Mouse (Mus musculus) liver, embryonic 13.5 days (tissue): ENCODE data around the gene Trim9. TPM values are rescaled to one million over a fixed set of nuclear protein-coding genes. Genes with fewer than 3 reads are reported as not detected.

Experiments used
- ATAC-seq: fragments of 200-750 bp; cut with Nextera tagmentation; 2 replicates; pipeline ENCODE4 v1.8.0; 2017; ENCODE audit warnings: low read depth, mild to moderate bottlenecking, moderate number of reproducible peaks, moderate library complexity
- DNase-seq: peaks from one replicate; pipeline ENCODE4 v3.0.0; 2022
- H3K27ac ChIP-seq: fragments of 300-500 bp; sonication (generic); 2 replicates; pipeline ENCODE4 v1.5.1; 2015; ENCODE audit warnings: moderate library complexity, mild to moderate bottlenecking, inconsistent platforms
- H3K27me3 ChIP-seq: fragments of 300-500 bp; sonication (generic); 2 replicates; pipeline ENCODE4 v1.6.1; 2015; ENCODE audit warnings: mild to moderate bottlenecking, inconsistent platforms
- H3K36me3 ChIP-seq: fragments of 300-500 bp; sonication (generic); 2 replicates; pipeline ENCODE4 v1.6.1; 2015; ENCODE audit warnings: mild to moderate bottlenecking, inconsistent platforms
- H3K4me1 ChIP-seq: fragments of 300-500 bp; sonication (generic); replicated peaks from 2 replicates; pipeline ENCODE4 v1.6.1; 2015; ENCODE audit warnings: inconsistent platforms
- H3K4me2 ChIP-seq: fragments of 300-500 bp; sonication (generic); 2 replicates; pipeline ENCODE4 v1.6.1; 2015; ENCODE audit warnings: inconsistent platforms, mild to moderate bottlenecking, moderate library complexity
- H3K4me3 ChIP-seq: fragments of 300-500 bp; sonication (generic); replicated peaks from 2 replicates; pipeline ENCODE4 v1.5.1; 2015; ENCODE audit warnings: mild to moderate bottlenecking, inconsistent platforms
- H3K9ac ChIP-seq: fragments of 300-500 bp; sonication (generic); 2 replicates; pipeline ENCODE4 v1.6.1; 2015; ENCODE audit warnings: mild to moderate bottlenecking, inconsistent platforms
- H3K9me3 ChIP-seq: fragments of 300-500 bp; sonication (generic); replicated peaks from 2 replicates; pipeline ENCODE4 v1.6.1; 2016; ENCODE audit warnings: inconsistent platforms
- WGBS: fragments of 180-500 bp; shearing (Covaris S2); methylation state at CpG from one replicate; pipeline ENCODE4 v1.1.7; 2015; ENCODE audit not compliant: insufficient replicate concordance; 5-methylcytosine and 5-hydroxymethylcytosine counted together
- polyA plus RNA-seq: library from polyadenylated mRNA; unstranded; fragments of >200 nt; fragmentation: Nextera tagmentation; extraction: Ambion mirVana; gene quantifications from 2 replicates; pipeline ENCODE4 v1.2.1, GENCODE M21; 2015

The Trim9 gene
- polyA plus RNA-seq, 1 experiment from 2014 or later, result 0.06 TPM

DNA sequence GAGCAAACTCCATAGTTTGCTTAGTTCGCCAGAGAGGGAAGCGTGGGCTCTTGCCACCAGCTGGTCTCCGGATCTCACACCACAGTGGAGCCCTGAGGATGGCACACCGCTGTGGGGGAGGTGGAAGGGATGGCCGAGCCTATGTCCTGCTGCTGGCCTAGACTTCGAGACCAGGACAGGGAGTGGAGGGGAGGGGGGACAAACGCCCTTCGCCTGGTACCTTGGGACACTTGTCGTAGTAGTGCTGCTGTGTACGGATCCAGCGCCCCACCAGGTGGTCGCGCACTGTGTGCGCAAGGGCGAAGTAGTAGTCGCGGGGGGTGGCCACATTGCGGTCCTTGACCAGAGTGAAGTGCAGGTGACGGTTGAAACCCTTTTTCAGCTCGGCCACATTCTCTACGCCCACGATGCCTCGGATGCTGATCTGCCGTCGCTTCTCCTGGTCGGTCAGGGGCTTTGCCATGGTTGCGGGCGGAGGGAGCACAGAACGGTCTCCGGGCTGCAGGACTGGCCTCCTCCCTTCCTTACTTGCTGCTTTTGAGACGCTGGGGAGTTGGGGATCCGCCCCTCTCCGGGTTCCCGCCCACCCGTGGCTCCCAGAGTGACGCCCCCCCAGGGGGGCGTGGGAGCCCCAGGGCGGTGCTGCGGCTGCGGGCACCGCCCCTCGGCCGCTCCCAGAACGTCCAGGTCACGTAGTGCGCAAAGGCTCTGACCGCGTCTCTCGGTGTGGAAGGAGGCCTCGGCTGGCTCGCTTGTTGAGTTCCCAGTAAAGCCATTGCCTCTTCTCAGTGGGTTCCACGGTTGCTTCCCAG, 120.1 kb downstream of the Trim9 start:
- WGBS, result 1% methylated on average over 45 of the region's 52 CpGs
- Histone ChIP-seq H3K4me2 (peak overlapping the region; percentile 86), H3K4me1 (peaks cover 58% of the 10 kb centered on the region), H3K9ac (peak overlapping the region; percentile 75), H3K27ac (peak overlapping the region; percentile 67), H3K4me3 (peak overlapping the region; percentile 62), H3K36me3 (no peaks in the 10 kb centered on the region), H3K9me3 (no peaks in the 10 kb centered on the region), H3K27me3 (no peaks in the 10 kb centered on the region)
- peak; percentile 86 for DNase-seq
- peak; percentile 96 for ATAC-seq

DNA sequence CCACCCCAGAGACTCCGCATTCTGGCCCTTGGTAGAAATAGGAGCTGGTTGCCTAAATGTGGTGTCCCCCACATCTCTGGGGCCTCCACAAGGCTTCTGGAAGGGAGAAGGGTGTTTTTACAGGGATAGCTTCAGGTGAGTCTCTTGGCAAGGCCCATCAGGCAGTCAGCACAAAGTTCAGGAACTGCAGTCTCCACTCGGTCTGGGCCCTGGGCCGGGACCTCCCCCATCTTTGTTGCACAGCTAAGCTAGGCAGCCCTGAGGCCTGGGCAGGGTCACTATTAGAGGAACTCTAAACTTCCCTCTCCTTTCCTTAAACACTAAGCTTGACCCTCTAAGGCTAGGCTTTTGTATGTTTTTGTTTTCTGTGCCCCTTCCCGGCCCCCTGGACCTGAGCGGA, 120.8 kb downstream of the Trim9 start:
- H3K4me1 ChIP-seq, result peaks cover 51% of the 10 kb centered on the region
- no peak for ATAC-seq
- peak overlapping the region; percentile 75 for H3K9ac ChIP-seq
- no peaks in the 10 kb centered on the region for H3K36me3 ChIP-seq
- WGBS, result 34% methylated on average over 5 of the region's 5 CpGs
- H3K27me3 ChIP-seq, result no peaks in the 10 kb centered on the region
- DNase-seq, result no peak
- no peaks in the 10 kb centered on the region for H3K9me3 ChIP-seq
- H3K4me3 ChIP-seq, result peak overlapping the region; percentile 62
- H3K27ac ChIP-seq, result peak overlapping the region; percentile 67; the same call in 1 of the 2 replicates
- peak overlapping the region; percentile 86 for H3K4me2 ChIP-seq

GRCm38 (mm10) chr12:70223331-70223730, 124.1 kb downstream of the Trim9 start:
- no peak overlapping the region for H3K9ac ChIP-seq
- no peak overlapping the region for H3K4me3 ChIP-seq
- H3K9me3 ChIP-seq, result no peaks in the 10 kb centered on the region
- no peak overlapping the region for H3K4me2 ChIP-seq
- peak overlapping the region; percentile 52 for H3K27ac ChIP-seq
- DNase-seq (no peak), ATAC-seq (no peak)
- WGBS, result 61% methylated on average over 4 of the region's 4 CpGs
- H3K36me3 ChIP-seq, result 0 out of 2 replicates have a peak, but pooled peaks cover 3% of the 10 kb centered on the region
- no peaks in the 10 kb centered on the region for H3K27me3 ChIP-seq
- H3K4me1 ChIP-seq, result peaks cover 36% of the 10 kb centered on the region

- DNase-seq (no peak), ATAC-seq (no peak)
- no peak overlapping the region for H3K9ac ChIP-seq
- no peak overlapping the region for H3K4me2 ChIP-seq
- WGBS, result 64% methylated on average over 5 of the region's 5 CpGs
- no peaks in the 10 kb centered on the region for H3K9me3 ChIP-seq
- H3K4me1 ChIP-seq, result peaks cover 17% of the 10 kb centered on the region
- no peak overlapping the region for H3K27ac ChIP-seq
- no peak overlapping the region for H3K4me3 ChIP-seq
- H3K36me3 ChIP-seq, result 0 out of 2 replicates have a peak, but pooled peaks cover 4% of the 10 kb centered on the region
- no peaks in the 10 kb centered on the region for H3K27me3 ChIP-seq
Observed at GRCm38 (mm10) chr12:70221425-70221824, 126.0 kb downstream of the Trim9 start.

DNA sequence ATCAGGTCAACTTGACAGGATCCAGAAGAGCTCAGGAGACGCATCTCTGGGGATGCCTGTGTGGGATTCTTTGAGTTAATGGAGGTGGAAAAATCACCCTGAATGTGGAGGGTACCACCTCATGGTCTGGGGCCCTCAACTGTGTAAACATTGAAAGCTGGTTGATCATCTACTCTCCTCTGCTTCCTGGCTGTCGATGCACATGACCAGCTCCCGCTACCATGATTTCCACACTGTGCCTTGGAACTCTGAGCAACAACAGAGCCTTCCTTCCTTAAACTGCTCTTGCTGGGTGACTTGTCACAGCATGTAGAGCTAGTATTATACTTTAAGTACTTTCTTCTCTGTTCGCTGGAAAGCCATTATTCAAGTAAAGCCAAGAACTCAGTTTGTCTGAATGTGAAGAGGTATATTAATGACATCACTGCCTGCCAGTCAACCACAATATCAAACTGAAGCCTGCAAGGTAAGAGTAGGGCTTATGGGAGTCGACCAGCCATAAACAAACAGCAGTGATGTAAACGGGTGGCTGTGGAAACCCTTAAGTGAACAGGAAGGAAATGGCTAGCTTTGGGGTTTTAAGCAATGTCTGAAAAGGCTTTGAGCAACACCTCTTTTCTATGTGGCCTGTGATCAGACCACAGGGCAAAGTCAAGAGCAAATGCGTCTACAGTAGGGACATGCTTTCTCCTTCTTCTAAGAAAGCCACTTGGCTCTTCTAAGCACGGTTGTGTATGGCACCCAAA, 128.4 kb downstream of the Trim9 start:
- Histone ChIP-seq H3K9ac (no peak overlapping the region), H3K4me3 (no peak overlapping the region), H3K9me3 (no peaks in the 10 kb centered on the region), H3K4me1 (peaks cover 7% of the 10 kb centered on the region; the same call in 1 of the 2 replicates), H3K4me2 (no peak overlapping the region), H3K27ac (no peak overlapping the region), H3K27me3 (no peaks in the 10 kb centered on the region), H3K36me3 (0 out of 2 replicates have a peak, but pooled peaks cover 7% of the 10 kb centered on the region)
- ATAC-seq (no peak), DNase-seq (no peak)
- WGBS, result 38% methylated on average over 8 of the region's 8 CpGs

DNA sequence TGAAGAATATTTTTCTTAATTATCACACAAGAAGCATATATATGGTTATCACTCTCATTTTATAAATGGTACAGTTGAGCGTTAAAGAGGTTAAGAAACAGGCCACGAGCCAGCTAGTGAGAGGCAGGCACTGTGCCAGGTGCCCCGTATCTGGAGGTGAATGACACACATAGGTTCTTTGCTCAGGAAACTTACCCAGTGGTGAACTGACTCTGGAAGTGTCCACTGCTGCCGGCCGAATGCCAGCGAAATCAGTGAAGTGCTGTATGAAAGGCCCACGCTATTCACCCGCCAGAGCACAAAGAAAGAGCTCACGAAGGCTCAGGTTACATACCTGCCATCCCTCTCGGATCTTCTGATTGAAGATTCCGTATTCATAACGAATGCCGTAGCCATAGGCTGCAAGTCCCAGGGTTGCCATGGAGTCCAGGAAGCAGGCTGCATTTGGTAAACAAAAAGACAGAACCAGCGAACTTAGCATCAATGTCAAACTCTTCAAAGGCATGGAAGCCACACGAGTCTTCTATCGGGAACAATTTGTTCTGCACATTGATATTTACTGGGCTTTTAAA, 131.1 kb downstream of the Trim9 start:
- ATAC-seq (no peak), DNase-seq (no peak)
- Histone ChIP-seq H3K36me3 (0 out of 2 replicates have a peak, but pooled peaks cover 7% of the 10 kb centered on the region), H3K4me2 (no peak overlapping the region), H3K4me1 (peaks cover 3% of the 10 kb centered on the region; the same call in 1 of the 2 replicates), H3K27ac (no peak overlapping the region), H3K9ac (no peak overlapping the region), H3K4me3 (no peak overlapping the region), H3K27me3 (no peaks in the 10 kb centered on the region), H3K9me3 (no peaks in the 10 kb centered on the region)
- WGBS, result 78% methylated on average over 16 of the region's 16 CpGs

DNA sequence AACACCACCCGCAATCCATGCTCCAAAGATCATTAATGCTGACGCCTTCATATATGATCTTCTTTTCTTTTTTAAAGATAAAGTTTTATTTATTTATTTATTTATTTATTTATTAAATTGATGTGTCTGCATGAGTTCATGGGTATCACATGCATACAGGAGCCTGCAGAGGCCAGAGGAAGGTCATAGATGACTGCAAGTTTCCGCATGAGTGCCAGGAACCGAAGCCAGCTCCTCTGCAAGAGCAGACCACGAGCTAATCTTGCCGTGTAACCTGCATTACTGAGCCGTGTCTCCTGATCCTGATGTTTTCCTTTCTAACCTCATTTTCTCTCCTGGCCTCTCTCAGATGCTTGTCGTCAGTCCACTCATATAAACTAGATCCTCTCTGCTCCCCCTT, 133.1 kb downstream of the Trim9 start:
- no peak overlapping the region for H3K9ac ChIP-seq
- ATAC-seq (no peak), DNase-seq (no peak)
- WGBS, result 66% methylated on average over 8 of the region's 8 CpGs
- H3K4me3 ChIP-seq, result no peak overlapping the region
- no peaks in the 10 kb centered on the region for H3K9me3 ChIP-seq
- H3K4me1 ChIP-seq, result no peaks in the 10 kb centered on the region
- H3K4me2 ChIP-seq, result no peak overlapping the region
- no peak overlapping the region for H3K27ac ChIP-seq
- H3K27me3 ChIP-seq, result no peaks in the 10 kb centered on the region
- H3K36me3 ChIP-seq, result 0 out of 2 replicates have a peak, but pooled peaks cover 6% of the 10 kb centered on the region

GRCm38 (mm10) chr12:70213601-70214000, 133.8 kb downstream of the Trim9 start:
- DNase-seq, result no peak
- H3K27me3 ChIP-seq, result no peaks in the 10 kb centered on the region
- H3K4me1 ChIP-seq, result no peaks in the 10 kb centered on the region
- no peak for ATAC-seq
- no peaks in the 10 kb centered on the region for H3K9me3 ChIP-seq
- 0 out of 2 replicates have a peak, but pooled peaks cover 5% of the 10 kb centered on the region for H3K36me3 ChIP-seq
- no peak overlapping the region for H3K4me2 ChIP-seq
- WGBS, result 74% methylated on average over 6 of the region's 6 CpGs
- H3K4me3 ChIP-seq, result no peak overlapping the region
- H3K9ac ChIP-seq, result no peak overlapping the region
- no peak overlapping the region for H3K27ac ChIP-seq

DNA sequence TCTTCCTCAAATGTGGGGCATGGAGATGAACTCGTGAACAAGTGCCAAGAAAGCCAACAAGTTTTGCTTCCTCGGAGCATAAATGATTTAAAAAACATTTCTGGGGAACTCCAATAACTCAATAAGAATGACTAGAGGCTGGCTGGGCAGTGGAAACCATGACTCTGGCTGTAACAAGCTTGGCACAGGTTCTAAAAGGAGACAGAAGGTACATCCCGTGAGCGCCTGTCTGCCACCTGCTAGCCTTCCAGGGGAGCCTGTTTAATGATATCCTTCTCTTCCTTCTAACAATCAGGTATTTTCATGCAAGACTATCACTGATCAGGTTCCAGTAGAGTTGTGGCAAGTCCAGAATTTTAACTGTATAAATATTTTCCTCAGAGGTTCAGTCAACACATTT, 134.9 kb downstream of the Trim9 start:
- no peak overlapping the region for H3K27ac ChIP-seq
- DNase-seq, result no peak
- H3K27me3 ChIP-seq, result no peaks in the 10 kb centered on the region

GRCm38 (mm10) chr12:70208214-70208613, 139.2 kb downstream of the Trim9 start:
- Histone ChIP-seq H3K36me3 (0 out of 2 replicates have a peak, but pooled peaks cover 3% of the 10 kb centered on the region), H3K27me3 (no peaks in the 10 kb centered on the region), H3K27ac (no peak overlapping the region), H3K4me3 (no peak overlapping the region), H3K4me2 (no peak overlapping the region), H3K9me3 (no peaks in the 10 kb centered on the region), H3K4me1 (no peaks in the 10 kb centered on the region), H3K9ac (no peak overlapping the region)
- whole genome bisulfite sequencing, result 54% methylated on average over 5 of the region's 5 CpGs
- ATAC-seq (no peak), DNase-seq (no peak)

More for the DNA sequence above, 134.9 kb downstream of the Trim9 start:
- Histone ChIP-seq H3K4me3 (no peak overlapping the region), H3K36me3 (0 out of 2 replicates have a peak, but pooled peaks cover 5% of the 10 kb centered on the region), H3K9me3 (no peaks in the 10 kb centered on the region), H3K4me2 (no peak overlapping the region), H3K9ac (no peak overlapping the region), H3K4me1 (no peaks in the 10 kb centered on the region)
- no peak for ATAC-seq
- 72% methylated on average over 4 of the region's 4 CpGs for WGBS

DNA sequence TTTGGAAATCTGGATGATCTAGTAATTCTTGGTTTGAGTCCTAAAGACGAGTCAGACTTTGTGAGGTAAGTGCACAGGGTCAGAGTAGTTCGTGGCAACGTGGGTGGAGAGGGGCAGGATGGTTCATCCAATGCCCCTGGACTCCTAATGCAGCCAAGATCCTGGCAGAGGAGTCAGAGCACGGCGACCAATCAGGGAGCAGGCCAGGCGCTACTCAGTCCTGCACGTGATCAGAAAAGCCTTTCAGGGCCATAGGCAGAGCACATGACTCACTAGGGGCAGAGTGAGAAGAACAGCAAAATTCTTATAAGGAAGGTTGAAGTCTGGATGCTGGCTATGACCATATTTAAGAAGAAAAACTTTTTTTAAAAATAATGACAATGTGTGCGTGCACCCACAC, 143.0 kb downstream of the Trim9 start:
- H3K4me1 ChIP-seq, result no peaks in the 10 kb centered on the region
- no peak overlapping the region for H3K4me2 ChIP-seq
- ATAC-seq, result no peak
- H3K27ac ChIP-seq, result no peak overlapping the region
- 74% methylated on average over 8 of the region's 8 CpGs for WGBS
- no peaks in the 10 kb centered on the region for H3K27me3 ChIP-seq
- DNase-seq, result no peak
- no peak overlapping the region for H3K4me3 ChIP-seq
- H3K36me3 ChIP-seq, result peaks cover 19% of the 10 kb centered on the region
- no peaks in the 10 kb centered on the region for H3K9me3 ChIP-seq
- H3K9ac ChIP-seq, result no peak overlapping the region
